Mouse (Mus musculus) brain, embryonic 14.5 days (tissue): ENCODE results near the gene Zfp764.

Experiments
- CTCF ChIP-seq: fragments of 200-500 bp; IDR thresholded peaks from 2 replicates; pipeline ENCODE4 v1.5.1; 2012; ENCODE audit warnings: inconsistent platforms, mild to moderate bottlenecking, moderate library complexity, borderline replicate concordance; ENCODE audit not compliant: insufficient read depth, insufficient read length; ENCODE audit errors: extremely low read depth
- POLR2A ChIP-seq: fragments of 200-500 bp; IDR thresholded peaks from 2 replicates; pipeline ENCODE4 v1.6.1; 2012; ENCODE audit warnings: mild to moderate bottlenecking, inconsistent platforms, borderline replicate concordance; ENCODE audit not compliant: poor library complexity, insufficient read depth, insufficient read length, severe bottlenecking; ENCODE audit errors: extremely low read depth

GRCm38 (mm10) chr7:127448521-127449300, 42.1 kb upstream of the Zfp764 start, which contains the start of gene Zfp689:
- TF ChIP-seq CTCF = no peak
- peak; percentile 12; the same call in 1 of the 2 replicates for TF ChIP-seq POLR2A
